Mouse (Mus musculus) heart, embryonic 16.5 days (tissue): ENCODE results near the gene Hoxc9. TPM values are rescaled to one million over a fixed set of nuclear protein-coding genes. Genes with fewer than 3 reads are reported as not detected.

Experiments
- ATAC-seq: fragments of 200-750 bp; cut with Nextera tagmentation; replicated peaks from 2 replicates; pipeline ENCODE4 v1.8.0; 2017; ENCODE audit warnings: moderate number of reproducible peaks; ENCODE audit not compliant: insufficient read depth, low FRiP score; ENCODE audit errors: extremely low read depth
- H3K27ac ChIP-seq: fragments of 300-500 bp; sonication (generic); 2 replicates; pipeline ENCODE4 v1.5.1; 2014; ENCODE audit warnings: mild to moderate bottlenecking, low read length, control low read depth, moderate library complexity
- H3K27me3 ChIP-seq: fragments of 300-500 bp; sonication (generic); 2 replicates; pipeline ENCODE4 v1.6.1; 2014; ENCODE audit warnings: low read length, mixed read lengths; ENCODE audit not compliant: control insufficient read depth, insufficient read depth
- H3K36me3 ChIP-seq: fragments of 300-500 bp; sonication (generic); 2 replicates; pipeline ENCODE4 v1.6.1; 2014; ENCODE audit not compliant: control insufficient read depth, insufficient read depth
- H3K4me1 ChIP-seq: fragments of 300-500 bp; sonication (generic); 2 replicates; pipeline ENCODE4 v1.6.1; 2014; ENCODE audit warnings: low read length, mixed read lengths; ENCODE audit not compliant: control insufficient read depth, insufficient read depth
- H3K4me2 ChIP-seq: fragments of 300-500 bp; sonication (generic); 2 replicates; pipeline ENCODE4 v1.6.1; 2014; ENCODE audit warnings: low read depth, mild to moderate bottlenecking, control low read depth, low read length
- H3K4me3 ChIP-seq: fragments of 300-500 bp; sonication (generic); 2 replicates; pipeline ENCODE4 v1.5.1; 2014; ENCODE audit warnings: mild to moderate bottlenecking, control low read depth, low read length
- H3K9ac ChIP-seq: fragments of 300-500 bp; sonication (generic); 2 replicates; pipeline ENCODE4 v1.6.1; 2014; ENCODE audit warnings: low read length, control low read depth
- H3K9me3 ChIP-seq: fragments of 300-500 bp; sonication (generic); replicated peaks from 2 replicates; pipeline ENCODE4 v1.6.1; 2016; ENCODE audit warnings: low read length; ENCODE audit not compliant: control insufficient read depth
- WGBS: fragments of 180-500 bp; shearing (Covaris S2); extraction: QIAGEN DNeasy Blood & Tissue Kit; methylation state at CpG from one replicate; pipeline ENCODE4 v1.1.7; 2014; 5-methylcytosine and 5-hydroxymethylcytosine counted together
- polyA plus RNA-seq: library from polyadenylated mRNA; unstranded; fragments of >200 nt; fragmentation: Nextera tagmentation; extraction: Ambion mirVana; gene quantifications from 2 replicates; pipeline ENCODE4 v1.2.1, GENCODE M21; 2015

Hoxc9 gene
- polyA plus RNA-seq, 1 experiment from 2014 or later: not detected

- no peak for ATAC-seq
Observed at GRCm38 (mm10) chr15:102963671-102964640, 12.3 kb upstream of the Hoxc9 start.

DNA sequence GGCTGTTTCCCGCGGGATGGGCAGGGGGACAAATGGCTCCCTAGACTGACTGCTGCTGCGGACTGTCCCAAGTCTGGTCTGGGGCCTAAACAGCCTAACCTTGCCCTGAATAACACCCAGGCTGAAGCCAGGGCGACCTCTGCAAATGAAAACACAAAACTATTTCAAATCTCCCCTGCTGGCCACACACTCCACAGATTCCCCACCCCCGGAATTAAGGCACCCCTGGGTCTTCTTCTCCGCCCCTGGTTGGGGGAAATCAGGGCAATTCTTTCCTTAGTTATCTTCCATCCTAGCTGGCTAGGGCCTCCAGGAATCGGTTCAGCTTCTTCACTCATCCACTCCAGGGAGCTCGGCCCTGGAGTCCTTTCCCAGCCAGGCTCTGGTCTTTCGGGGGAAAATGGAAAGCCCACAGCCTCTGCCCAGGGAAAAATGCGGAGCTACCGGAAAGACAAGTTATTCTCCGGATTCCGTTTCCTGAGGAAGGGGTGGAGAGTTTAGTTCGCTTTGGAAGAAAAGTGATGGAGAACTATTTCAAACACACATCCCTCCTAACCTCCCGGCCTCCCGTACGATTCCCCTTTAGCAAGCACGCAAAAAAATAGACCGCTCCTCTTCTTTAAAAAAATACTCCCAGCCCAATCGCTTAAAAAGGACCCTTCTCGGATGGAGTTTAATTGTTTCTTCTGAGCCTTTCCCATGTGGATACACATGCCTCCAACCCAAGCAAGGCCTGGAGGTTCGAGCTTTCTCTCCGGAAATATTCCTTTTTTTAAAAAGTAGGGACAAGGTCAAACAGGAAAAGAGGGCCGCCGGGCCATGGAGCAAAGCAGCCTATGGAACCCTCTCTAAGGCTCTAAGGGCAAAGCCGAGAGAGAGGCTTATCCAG is 11.0 kb upstream of the Hoxc9 start:
- Histone ChIP-seq H3K9ac (no peak overlapping the region), H3K4me1 (no peaks in the 10 kb centered on the region)

More at GRCm38 (mm10) chr15:102963671-102964640, 12.3 kb upstream of the Hoxc9 start:
- Histone ChIP-seq H3K9me3 (no peaks in the 10 kb centered on the region), H3K27me3 (peaks cover 94% of the 10 kb centered on the region), H3K27ac (no peak overlapping the region), H3K4me3 (no peak overlapping the region), H3K4me1 (no peaks in the 10 kb centered on the region), H3K36me3 (no peaks in the 10 kb centered on the region), H3K9ac (no peak overlapping the region), H3K4me2 (no peak overlapping the region)
- WGBS: 2% methylated on average over 28 of the region's 28 CpGs

DNA sequence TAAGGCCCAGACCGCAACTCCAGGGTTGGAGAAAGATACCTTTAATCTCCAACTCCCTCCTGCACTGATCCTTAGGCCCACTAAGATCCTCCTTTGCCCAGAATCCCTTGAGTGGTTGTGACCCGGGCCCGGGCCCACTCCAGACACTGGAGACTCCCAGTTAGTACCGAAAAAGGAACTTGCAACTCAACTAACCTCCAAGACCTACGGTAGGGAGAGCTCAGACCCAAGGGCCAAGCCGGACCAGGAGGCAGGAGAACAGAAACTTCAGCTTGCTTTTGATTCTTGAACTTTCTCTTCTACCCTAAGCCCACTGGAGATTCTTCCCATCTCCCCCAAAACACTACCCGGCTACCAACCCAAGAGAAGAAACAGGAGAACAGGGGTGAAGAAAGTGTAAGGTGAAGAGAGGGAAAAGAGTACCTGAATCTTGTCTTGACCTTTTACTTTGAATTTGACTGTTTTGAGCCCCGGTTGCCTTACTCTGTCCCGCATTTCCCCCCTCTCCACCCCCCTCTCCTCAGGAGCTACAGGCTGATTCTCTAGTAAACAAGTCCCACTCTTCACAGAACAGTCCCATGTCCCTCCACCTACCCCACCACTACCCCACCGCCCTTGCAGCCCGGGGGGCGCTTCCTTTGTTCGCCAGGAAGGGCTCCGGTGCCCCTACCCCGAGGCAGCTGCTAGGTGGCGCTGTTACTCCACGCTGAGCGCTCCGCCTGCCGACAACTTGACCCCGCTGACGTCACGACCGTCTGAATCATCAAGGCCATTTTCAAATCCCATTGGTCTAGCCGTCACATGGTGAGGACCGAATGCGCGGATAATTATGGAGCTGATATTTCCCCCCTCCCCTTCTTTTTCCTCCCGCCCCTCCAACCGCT is 10.1 kb upstream of the Hoxc9 start:
- Histone ChIP-seq H3K27ac (no peak overlapping the region), H3K4me2 (no peak overlapping the region), H3K4me1 (no peaks in the 10 kb centered on the region), H3K36me3 (no peaks in the 10 kb centered on the region), H3K4me3 (no peak overlapping the region), H3K9me3 (no peaks in the 10 kb centered on the region), H3K9ac (no peak overlapping the region), H3K27me3 (peaks cover 95% of the 10 kb centered on the region)
- WGBS: 5% methylated on average over 29 of the region's 30 CpGs
- no peak for ATAC-seq

More for the DNA sequence above, 11.0 kb upstream of the Hoxc9 start:
- H3K27ac ChIP-seq: no peak overlapping the region
- peaks cover 95% of the 10 kb centered on the region for H3K27me3 ChIP-seq
- H3K36me3 ChIP-seq: no peaks in the 10 kb centered on the region
- no peak overlapping the region for H3K4me2 ChIP-seq
- ATAC-seq: no peak
- H3K4me3 ChIP-seq: no peak overlapping the region
- H3K9me3 ChIP-seq: no peaks in the 10 kb centered on the region
- 4% methylated on average over 26 of the region's 26 CpGs for WGBS

- H3K36me3 ChIP-seq: no peaks in the 10 kb centered on the region
- H3K9me3 ChIP-seq: no peaks in the 10 kb centered on the region
- peaks cover 94% of the 10 kb centered on the region for H3K27me3 ChIP-seq
- WGBS: 2% methylated on average over 27 of the region's 27 CpGs
- no peak within 1 kb of the TSS for H3K4me3 ChIP-seq
- no peak within 1 kb of the TSS for H3K9ac ChIP-seq
- H3K27ac ChIP-seq: no peak within 1 kb of the TSS
- H3K4me2 ChIP-seq: no peak within 1 kb of the TSS
- no peak for ATAC-seq
- no peaks in the 10 kb centered on the region for H3K4me1 ChIP-seq
Observed at GRCm38 (mm10) chr15:102966776-102967311, 9.4 kb upstream of the Hoxc9 start, which contains the start of gene Hoxc10. Gene Hoxc10, plus strand, starts transcription at chr15:102966796.

DNA sequence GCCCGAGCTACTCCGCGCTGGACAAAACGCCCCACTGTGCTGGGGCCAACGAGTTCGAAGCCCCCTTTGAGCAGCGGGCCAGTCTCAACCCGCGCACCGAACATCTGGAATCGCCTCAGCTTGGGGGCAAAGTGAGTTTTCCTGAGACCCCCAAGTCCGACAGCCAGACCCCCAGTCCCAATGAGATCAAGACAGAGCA is 9.0 kb upstream of the Hoxc9 start, which contains the start of gene Hoxc5:
Gene Hoxc5 (plus strand): TSS at position 132 of the 199 bp plus-strand sequence.
- Histone ChIP-seq H3K4me3 (no peak within 1 kb of the TSS), H3K4me2 (no peak within 1 kb of the TSS), H3K9ac (no peak within 1 kb of the TSS), H3K36me3 (no peaks in the 10 kb centered on the region), H3K27me3 (peaks cover 96% of the 10 kb centered on the region), H3K4me1 (no peaks in the 10 kb centered on the region), H3K27ac (no peak within 1 kb of the TSS), H3K9me3 (no peaks in the 10 kb centered on the region)
- 4% methylated on average over 12 of the region's 12 CpGs for WGBS
- no peak for ATAC-seq

GRCm38 (mm10) chr15:102967511-102968397 is 8.5 kb upstream of the Hoxc9 start:
- Histone ChIP-seq H3K9ac (no peak overlapping the region), H3K27ac (no peak overlapping the region), H3K4me3 (no peak overlapping the region), H3K36me3 (no peaks in the 10 kb centered on the region), H3K9me3 (no peaks in the 10 kb centered on the region), H3K27me3 (peaks cover 96% of the 10 kb centered on the region), H3K4me2 (no peak overlapping the region), H3K4me1 (no peaks in the 10 kb centered on the region)
- ATAC-seq: no peak
- 3% methylated on average over 34 of the region's 34 CpGs for WGBS

DNA sequence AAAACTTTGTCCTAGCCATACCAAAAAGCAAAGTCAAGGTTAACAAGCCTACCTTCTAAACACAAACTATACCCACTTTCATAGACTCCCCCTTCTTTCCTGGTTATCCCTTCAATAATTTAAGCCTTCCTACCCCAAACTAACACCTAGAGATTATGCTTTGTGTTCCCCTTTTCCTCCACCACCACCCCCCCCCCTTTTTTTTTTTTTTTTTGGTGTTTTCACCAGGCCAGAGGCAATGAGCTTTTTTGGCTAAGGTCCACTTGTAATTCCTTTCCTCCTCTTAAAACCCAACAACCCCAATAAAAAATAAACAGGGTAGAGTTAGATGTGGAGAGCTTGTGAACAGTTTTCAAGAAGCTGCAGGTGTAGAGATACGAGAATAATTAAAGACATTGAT is 6.9 kb upstream of the Hoxc9 start:
- Histone ChIP-seq H3K4me2 (no peak overlapping the region), H3K4me3 (no peak overlapping the region), H3K27me3 (peaks cover 96% of the 10 kb centered on the region), H3K9me3 (no peaks in the 10 kb centered on the region), H3K36me3 (no peaks in the 10 kb centered on the region), H3K9ac (no peak overlapping the region), H3K4me1 (no peaks in the 10 kb centered on the region), H3K27ac (no peak overlapping the region)
- 24% methylated on average over 1 of the region's 1 CpGs for WGBS
- no peak for ATAC-seq

DNA sequence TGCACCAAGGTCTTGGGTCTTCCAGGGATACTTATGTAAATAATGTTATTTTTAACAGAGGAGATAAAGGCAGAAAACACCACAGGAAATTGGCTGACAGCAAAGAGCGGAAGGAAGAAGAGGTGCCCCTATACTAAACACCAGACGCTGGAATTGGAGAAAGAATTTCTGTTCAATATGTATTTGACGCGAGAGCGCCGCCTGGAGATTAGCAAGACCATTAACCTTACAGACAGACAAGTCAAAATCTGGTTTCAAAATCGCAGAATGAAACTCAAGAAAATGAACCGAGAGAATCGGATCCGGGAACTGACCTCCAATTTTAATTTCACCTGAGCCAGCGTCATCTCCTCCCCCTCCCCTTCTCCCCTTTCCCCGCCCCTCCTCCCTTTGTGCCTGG is 5.5 kb upstream of the Hoxc9 start:
- Histone ChIP-seq H3K4me3 (no peak overlapping the region), H3K27me3 (peaks cover 94% of the 10 kb centered on the region), H3K4me1 (no peaks in the 10 kb centered on the region), H3K9me3 (no peaks in the 10 kb centered on the region), H3K4me2 (no peak overlapping the region), H3K27ac (no peak overlapping the region), H3K36me3 (no peaks in the 10 kb centered on the region), H3K9ac (no peak overlapping the region)
- no peak for ATAC-seq
- 2% methylated on average over 12 of the region's 12 CpGs for WGBS
